Comparison of ENCODE assay signal across 21 mouse cellular contexts in genomic region chr9:30932346-30932745, GRCm38 (mm10). TPM values are rescaled to one million over a fixed set of nuclear protein-coding genes. Genes with fewer than 3 reads are reported as not detected.
"Had no signal": no experiment of that assay in that cellular context is flagged by ENCODE, and none has a peak within 500 bp of the region (broad histone marks: within the 10 kb centered on the region; RNA-seq: fewer than 3 reads in every experiment).

No protein-coding gene starts in this region.

- H3K9me3 ChIP-seq: limb, embryonic 15.5 days; liver, embryonic 12.5 days; midbrain, embryonic 10.5 days; midbrain, embryonic 13.5 days; midbrain, embryonic 15.5 days; neural tube, embryonic 13.5 days; neural tube, embryonic 15.5 days had no signal

- H3K9ac ChIP-seq: limb, embryonic 15.5 days; liver, embryonic 12.5 days; liver, embryonic 14.5 days; midbrain, embryonic 13.5 days; midbrain, embryonic 15.5 days; neural tube, embryonic 13.5 days; neural tube, embryonic 15.5 days had no signal

- ATAC-seq: liver, embryonic 12.5 days; midbrain, embryonic 13.5 days; midbrain, embryonic 15.5 days had no signal

- H3K27ac ChIP-seq: limb, embryonic 15.5 days; liver, embryonic 12.5 days; liver, embryonic 14.5 days; midbrain, embryonic 10.5 days; midbrain, embryonic 13.5 days; midbrain, embryonic 15.5 days; neural tube, embryonic 13.5 days; neural tube, embryonic 15.5 days had no signal

- H3K4me3 ChIP-seq: limb, embryonic 15.5 days; liver, embryonic 12.5 days; midbrain, embryonic 10.5 days; midbrain, embryonic 13.5 days; midbrain, embryonic 15.5 days; myocyte; neural tube, embryonic 13.5 days; neural tube, embryonic 15.5 days had no signal

- DNase-seq: lung, adult 2 months; retina, postnatal 1 day; right cerebral cortex, adult 18-20 months; right cerebral cortex, postnatal 25 days; right cerebral cortex, postnatal 4 days; spleen, adult 18-20 months; thymus, adult 18-20 months; thymus, postnatal 14 days; thymus, postnatal 36 days had no signal

- H3K4me1 ChIP-seq: liver, embryonic 12.5 days; midbrain, embryonic 10.5 days; midbrain, embryonic 13.5 days; midbrain, embryonic 15.5 days; neural tube, embryonic 13.5 days had no signal

- H3K4me2 ChIP-seq: limb, embryonic 15.5 days; liver, embryonic 12.5 days; midbrain, embryonic 13.5 days; midbrain, embryonic 15.5 days; neural tube, embryonic 13.5 days; neural tube, embryonic 15.5 days had no signal

- H3K36me3 ChIP-seq: limb, embryonic 15.5 days; liver, embryonic 12.5 days; midbrain, embryonic 10.5 days; midbrain, embryonic 13.5 days; midbrain, embryonic 15.5 days; neural tube, embryonic 13.5 days; neural tube, embryonic 15.5 days had no signal

- H3K27me3 ChIP-seq: limb, embryonic 15.5 days; midbrain, embryonic 13.5 days; midbrain, embryonic 15.5 days; neural tube, embryonic 13.5 days; neural tube, embryonic 15.5 days had no signal

RNA-seq across cellular contexts. Expression of gene Adamts8, which starts 10.0 kb away (rescaled TPM):
- total RNA-seq: liver, adult 2 months; megakaryocyte, adult 5-6 weeks; megakaryocyte-erythroid progenitor cell, adult 5-6 weeks had no signal
- polyA plus RNA-seq: liver, adult 2 months; myocyte had no signal

RNA-seq across cellular contexts. Expression of gene Adamts15, which starts 10.1 kb away (rescaled TPM):
- total RNA-seq: megakaryocyte-erythroid progenitor cell, adult 5-6 weeks had no signal
- polyA plus RNA-seq: myocyte had no signal
